Mouse (Mus musculus) heart, postnatal 0 days (tissue): ENCODE results near the gene Ube2r2.

Source experiments
- CTCF ChIP-seq: IDR thresholded peaks from 2 replicates; pipeline ENCODE4 v1.5.1; 2016; ENCODE audit warnings: antibody characterized with exemption, control low read depth, low read depth
- EP300 ChIP-seq: IDR thresholded peaks from 2 replicates; pipeline ENCODE4 v1.6.1; 2016; ENCODE audit warnings: antibody characterized with exemption, low read depth

DNA sequence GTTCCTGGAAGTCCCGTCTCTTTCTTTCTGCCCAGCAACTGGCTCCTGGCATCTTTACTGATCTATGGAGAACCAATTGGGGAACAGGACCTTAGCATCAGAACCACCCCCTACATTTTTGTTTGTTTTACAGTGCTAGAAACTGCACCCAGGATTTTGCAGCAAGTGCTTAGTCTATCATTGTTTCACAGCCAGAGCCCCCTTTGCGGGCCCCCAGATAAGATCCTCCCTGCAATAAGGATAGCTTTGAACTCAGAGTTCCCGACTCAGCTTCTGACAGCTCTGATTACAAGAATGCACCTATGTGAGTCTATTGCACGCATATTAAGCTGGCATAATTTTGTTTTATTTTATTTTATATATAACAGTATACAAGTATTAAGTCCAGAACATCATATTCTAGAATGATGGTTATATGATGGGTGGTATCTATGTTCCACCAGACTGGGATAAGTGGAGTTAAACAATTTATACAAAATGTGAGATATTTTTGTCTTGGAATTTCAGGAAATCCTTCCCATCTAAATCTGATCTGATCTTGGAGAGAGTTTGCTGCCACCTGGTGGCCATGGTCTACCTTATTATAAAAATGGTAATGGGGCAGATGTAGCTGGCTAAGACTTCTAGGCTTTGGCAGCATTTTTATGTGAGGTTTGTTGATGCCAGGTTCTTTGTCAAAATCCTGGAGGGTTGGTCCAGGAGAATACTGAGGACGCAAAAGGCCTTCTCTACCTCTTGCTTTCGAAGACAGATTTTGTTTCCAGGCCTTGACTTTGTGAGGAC, 30.3 kb downstream of the Ube2r2 start:
- TF ChIP-seq CTCF (peak; percentile 67), EP300 (no peak)
